Mouse (Mus musculus) embryonic facial prominence, embryonic 11.5 days (tissue): Measurements from ENCODE around the gene Krtap21-1. TPM values are rescaled to one million over a fixed set of nuclear protein-coding genes. Genes with fewer than 3 reads are reported as not detected.

ENCODE experiments used
- ATAC-seq: fragments of 200-750 bp; cut with Nextera tagmentation; replicated peaks from 2 replicates; pipeline ENCODE4 v1.8.0; 2017; ENCODE audit warnings: low read depth; ENCODE audit not compliant: insufficient number of reproducible peaks, low FRiP score, low TSS enrichment
- DNase-seq: peaks from one replicate; pipeline ENCODE4 v3.0.0-alpha.2; 2015; ENCODE audit warnings: low spot score
- H3K27ac ChIP-seq: fragments of 300-500 bp; sonication (generic); replicated peaks from 2 replicates; pipeline ENCODE4 v1.5.1; 2014; ENCODE audit warnings: mild to moderate bottlenecking, low read depth, low read length, control low read depth
- H3K27me3 ChIP-seq: fragments of 300-500 bp; sonication (generic); 2 replicates; pipeline ENCODE4 v1.6.1; 2014; ENCODE audit warnings: mild to moderate bottlenecking, low read length, moderate library complexity, mixed read lengths; ENCODE audit not compliant: control insufficient read depth, insufficient read depth
- H3K36me3 ChIP-seq: fragments of 300-500 bp; sonication (generic); replicated peaks from 2 replicates; pipeline ENCODE4 v1.6.1; 2014; ENCODE audit warnings: low read depth, mild to moderate bottlenecking, low read length, moderate library complexity, mixed read lengths; ENCODE audit not compliant: control insufficient read depth, insufficient read depth
- H3K4me1 ChIP-seq: fragments of 300-500 bp; sonication (generic); 2 replicates; pipeline ENCODE4 v1.6.1; 2014; ENCODE audit warnings: low read length, mixed read lengths; ENCODE audit not compliant: control insufficient read depth, insufficient read depth
- H3K4me2 ChIP-seq: fragments of 300-500 bp; sonication (generic); 2 replicates; pipeline ENCODE4 v1.6.1; 2014; ENCODE audit warnings: low read depth, mild to moderate bottlenecking, control low read depth, low read length, moderate library complexity
- H3K4me3 ChIP-seq: fragments of 300-500 bp; sonication (generic); 2 replicates; pipeline ENCODE4 v1.5.1; 2014; ENCODE audit warnings: low read depth, low read length, control low read depth
- H3K9ac ChIP-seq: fragments of 300-500 bp; sonication (generic); replicated peaks from 2 replicates; pipeline ENCODE4 v1.6.1; 2014; ENCODE audit warnings: mild to moderate bottlenecking, control low read depth, low read length
- H3K9me3 ChIP-seq: fragments of 300-500 bp; sonication (generic); replicated peaks from 2 replicates; pipeline ENCODE4 v1.6.1; 2016; ENCODE audit warnings: mild to moderate bottlenecking, low read length, inconsistent platforms, mixed read lengths; ENCODE audit not compliant: control insufficient read depth
- WGBS: fragments of 180-500 bp; shearing (Covaris S2); extraction: QIAGEN DNeasy Blood & Tissue Kit; methylation state at CpG from one replicate; pipeline ENCODE4 v1.1.7; 2014; 5-methylcytosine and 5-hydroxymethylcytosine counted together
- polyA plus RNA-seq: library from polyadenylated mRNA; unstranded; fragments of >200 nt; fragmentation: Nextera tagmentation; extraction: Ambion mirVana; gene quantifications from 2 replicates; pipeline ENCODE4 v1.2.1, GENCODE M21; 2014

Gene Krtap21-1
- not detected in 2 replicates for polyA plus RNA-seq

- DNase-seq: no peak
- H3K9ac ChIP-seq: no peak within 1 kb of the TSS
- H3K4me1 ChIP-seq: no peaks in the 10 kb centered on the region
- no peak within 1 kb of the TSS for H3K4me3 ChIP-seq
- no peak within 1 kb of the TSS for H3K27ac ChIP-seq
- H3K4me2 ChIP-seq: no peak within 1 kb of the TSS
- no peak for ATAC-seq
- 81% methylated on average over 2 of the region's 2 CpGs for WGBS
- no peaks in the 10 kb centered on the region for H3K9me3 ChIP-seq
- H3K36me3 ChIP-seq: no peaks in the 10 kb centered on the region
- no peaks in the 10 kb centered on the region for H3K27me3 ChIP-seq
These were observed at the start of gene Krtap21-1 for GRCm38 (mm10) chr16:89403768-89404167. Krtap21-1 (minus strand) TSS chr16:89403868.

DNA sequence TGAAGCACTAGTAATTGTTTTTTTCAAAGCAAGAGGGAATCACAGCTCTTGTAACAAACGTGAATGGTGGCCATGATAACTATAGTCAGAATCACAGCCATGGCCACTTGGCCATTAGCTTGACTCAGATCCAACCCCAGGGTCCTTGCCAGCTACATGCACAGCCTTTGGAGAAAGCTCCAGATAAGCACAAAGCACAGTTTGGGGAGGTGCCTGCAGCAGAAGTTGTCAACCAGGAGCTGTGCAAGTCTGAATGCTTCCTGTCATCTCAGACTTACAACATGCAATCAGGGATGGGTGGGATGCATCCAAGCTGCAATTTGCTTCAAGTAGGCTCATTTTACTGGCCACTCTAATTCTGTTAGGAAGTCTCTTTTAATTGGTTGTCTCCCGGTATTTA, 25.9 kb upstream of the Krtap21-1 start:
- no peaks in the 10 kb centered on the region for H3K27me3 ChIP-seq
- H3K27ac ChIP-seq: no peak overlapping the region
- no peaks in the 10 kb centered on the region for H3K4me1 ChIP-seq
- ATAC-seq (no peak), DNase-seq (no peak)
- WGBS: 77% methylated on average over 2 of the region's 2 CpGs
- H3K9ac ChIP-seq: no peak overlapping the region
- H3K4me2 ChIP-seq: no peak overlapping the region
- no peaks in the 10 kb centered on the region for H3K36me3 ChIP-seq
- H3K9me3 ChIP-seq: no peaks in the 10 kb centered on the region
- H3K4me3 ChIP-seq: no peak overlapping the region

DNA sequence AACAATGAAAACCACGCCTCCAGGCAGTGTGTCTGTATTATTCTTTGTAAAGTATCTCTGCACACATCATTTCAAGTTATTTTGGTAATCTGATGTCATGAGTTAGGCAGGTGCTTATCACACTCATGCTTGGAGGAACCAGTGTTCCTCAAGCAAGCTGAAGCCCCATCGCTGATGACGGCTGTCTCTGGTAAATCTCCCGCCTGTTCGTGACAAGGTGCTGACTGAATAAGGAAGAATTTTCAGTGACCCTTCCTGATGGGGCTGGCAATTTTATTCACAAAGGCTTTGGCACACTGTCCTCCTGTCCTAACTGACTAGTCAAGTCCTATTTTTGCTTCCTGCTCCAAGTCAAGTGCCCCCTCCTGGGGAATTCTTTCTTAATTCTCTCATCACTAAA, 21.6 kb upstream of the Krtap21-1 start:
- 89% methylated on average over 5 of the region's 5 CpGs for WGBS
- H3K27me3 ChIP-seq: no peaks in the 10 kb centered on the region
- ATAC-seq: no peak
- H3K27ac ChIP-seq: no peak overlapping the region
- no peaks in the 10 kb centered on the region for H3K9me3 ChIP-seq
- H3K4me1 ChIP-seq: no peaks in the 10 kb centered on the region
- H3K36me3 ChIP-seq: no peaks in the 10 kb centered on the region
- no peak overlapping the region for H3K9ac ChIP-seq
- no peak for DNase-seq
- no peak overlapping the region for H3K4me2 ChIP-seq
- no peak overlapping the region for H3K4me3 ChIP-seq

DNA sequence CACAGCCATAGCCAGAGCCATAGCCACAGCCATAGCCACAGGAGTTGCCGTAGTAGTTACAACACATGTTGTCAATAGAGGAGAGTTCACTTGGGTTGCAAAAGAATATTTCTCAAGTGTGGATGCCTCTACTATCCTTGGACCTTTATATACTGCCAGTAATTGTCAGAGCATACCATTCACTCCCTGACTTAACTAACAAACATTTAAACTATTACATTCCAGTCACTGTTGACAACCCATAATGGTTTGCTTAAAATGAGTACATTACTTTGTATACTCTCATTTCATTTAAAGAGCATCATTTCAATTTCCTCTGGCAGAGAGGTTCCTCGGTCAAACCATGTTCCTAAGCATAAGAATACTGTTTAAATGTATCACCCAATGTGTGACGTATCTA, 16.3 kb upstream of the Krtap21-1 start, which contains the start of gene Krtap6-2:
TSS of gene Krtap6-2 (minus strand) at position 101 of the 400 bp plus-strand sequence.
- WGBS: 90% methylated on average over 3 of the region's 3 CpGs

GRCm38 (mm10) chr16:89416311-89416710, 12.6 kb upstream of the Krtap21-1 start:
- Histone ChIP-seq H3K36me3 (no peaks in the 10 kb centered on the region), H3K4me2 (no peak overlapping the region), H3K27me3 (no peaks in the 10 kb centered on the region), H3K9ac (no peak overlapping the region), H3K4me3 (no peak overlapping the region), H3K27ac (no peak overlapping the region), H3K9me3 (no peaks in the 10 kb centered on the region), H3K4me1 (no peaks in the 10 kb centered on the region)
- DNase-seq (no peak), ATAC-seq (no peak)
- WGBS: 85% methylated on average over 3 of the region's 3 CpGs

More for the DNA sequence above, 16.3 kb upstream of the Krtap21-1 start, which contains the start of gene Krtap6-2:
- no peaks in the 10 kb centered on the region for H3K36me3 ChIP-seq
- no peaks in the 10 kb centered on the region for H3K27me3 ChIP-seq
- ATAC-seq: no peak
- no peak within 1 kb of the TSS for H3K4me3 ChIP-seq
- DNase-seq: no peak
- no peak within 1 kb of the TSS for H3K4me2 ChIP-seq
- no peak within 1 kb of the TSS for H3K27ac ChIP-seq
- no peak within 1 kb of the TSS for H3K9ac ChIP-seq
- no peaks in the 10 kb centered on the region for H3K9me3 ChIP-seq
- H3K4me1 ChIP-seq: no peaks in the 10 kb centered on the region

DNA sequence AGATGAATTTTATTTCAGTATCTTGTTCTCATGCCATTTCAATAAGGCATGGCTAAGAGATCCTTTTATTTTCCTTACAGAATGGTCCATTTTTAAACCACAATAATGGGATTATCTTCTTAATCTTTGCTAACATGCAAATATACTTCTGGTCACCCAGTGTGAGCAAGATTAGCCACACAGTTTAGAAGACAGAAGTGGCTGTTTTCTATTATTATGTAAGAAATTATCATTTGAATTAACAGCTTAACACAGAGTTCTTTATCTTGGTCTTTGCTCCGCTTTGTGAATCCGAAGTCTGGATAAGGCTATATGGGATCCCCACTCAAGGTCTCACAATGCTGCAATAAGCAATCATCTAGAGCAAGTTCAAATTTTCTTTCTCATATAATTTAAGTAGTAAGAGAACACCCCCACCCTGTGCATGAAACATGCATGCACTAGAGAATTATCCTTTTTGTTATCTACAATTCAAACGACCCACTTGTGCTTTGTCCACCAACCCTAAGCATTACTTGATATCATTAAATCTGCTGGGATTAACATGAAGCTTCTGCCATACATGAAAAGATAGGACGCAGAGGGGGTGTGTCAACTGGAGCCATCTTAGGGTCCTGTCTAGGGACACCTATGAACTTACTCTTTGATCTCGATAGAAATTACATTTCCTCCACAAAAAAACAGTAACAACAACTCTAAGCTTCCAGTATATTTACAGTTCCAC, 6.8 kb upstream of the Krtap21-1 start:
- Histone ChIP-seq H3K36me3 (no peaks in the 10 kb centered on the region), H3K4me3 (no peak overlapping the region), H3K27me3 (no peaks in the 10 kb centered on the region), H3K9ac (no peak overlapping the region), H3K4me1 (no peaks in the 10 kb centered on the region), H3K9me3 (no peaks in the 10 kb centered on the region), H3K4me2 (no peak overlapping the region), H3K27ac (no peak overlapping the region)
- WGBS: 80% methylated on average over 5 of the region's 5 CpGs
- no peak for DNase-seq
- no peak for ATAC-seq

- Histone ChIP-seq H3K4me3 (no peak overlapping the region), H3K9ac (no peak overlapping the region), H3K27me3 (no peaks in the 10 kb centered on the region), H3K36me3 (no peaks in the 10 kb centered on the region), H3K9me3 (no peaks in the 10 kb centered on the region), H3K4me1 (no peaks in the 10 kb centered on the region), H3K4me2 (no peak overlapping the region), H3K27ac (no peak overlapping the region)
- ATAC-seq (no peak), DNase-seq (no peak)
- WGBS: 69% methylated on average over 2 of the region's 2 CpGs
These were observed 30.8 kb downstream of the Krtap21-1 start for GRCm38 (mm10) chr16:89372734-89373461.
